8 mouse cellular contexts compared by ENCODE assay signal in the genomic region with DNA sequence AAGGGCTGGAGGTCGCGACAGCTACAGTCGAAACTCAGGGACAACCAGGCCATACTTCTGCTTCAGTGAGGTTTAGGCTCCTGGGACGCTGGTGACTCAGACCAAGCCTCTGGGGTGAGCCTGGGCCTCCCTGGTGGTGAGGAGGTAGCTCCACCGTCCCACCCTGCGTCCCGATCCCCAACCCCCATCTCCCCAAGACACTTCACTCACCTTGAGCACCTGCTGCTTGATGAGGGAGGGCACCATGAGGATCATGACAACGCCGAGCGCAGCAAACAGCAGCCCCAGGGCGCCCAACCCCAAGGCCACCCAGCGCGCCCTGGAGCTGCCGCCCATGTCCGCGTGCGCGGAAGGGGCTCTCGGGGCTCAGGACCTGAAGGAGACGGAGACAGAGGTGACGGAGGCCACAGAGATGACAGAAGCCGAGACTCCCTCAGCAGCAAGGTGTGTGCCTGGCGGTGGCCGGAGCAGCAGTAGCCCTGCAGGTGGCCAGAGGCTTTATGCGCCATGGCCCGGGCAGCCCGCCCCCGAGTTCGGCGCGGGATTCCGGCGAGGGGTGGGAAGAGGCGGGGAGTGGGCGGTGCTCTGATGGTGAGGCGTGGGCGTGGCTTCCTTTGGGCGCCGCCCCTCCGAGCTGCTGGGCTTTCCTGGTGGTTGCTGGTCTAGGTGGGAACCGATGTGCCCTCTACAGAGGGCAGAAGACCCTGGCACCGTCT. TPM values are rescaled to one million over a fixed set of nuclear protein-coding genes. Genes with fewer than 3 reads are reported as not detected.
DNase-seq lines count a peak whose midpoint lies in the region; ATAC-seq and TF ChIP-seq lines count a peak whose summit lies in the region.

A gene (minus strand): TSS at position 548 of the 716 bp plus-strand sequence.

- peak; percentile 84 for ATAC-seq in erythroblast, adult 5-6 weeks (replicated peaks; ENCODE audit: low FRiP score, poor library complexity, severe bottlenecking)
- ATAC-seq in kidney, embryonic 15.5 days (replicated peaks; ENCODE audit: low FRiP score) = peak; percentile 81
- ATAC-seq in limb, embryonic 15.5 days (ENCODE audit: insufficient number of reproducible peaks, low FRiP score, low TSS enrichment, low read depth) = peak; percentile 81
- ATAC-seq in midbrain, postnatal 0 days (ENCODE audit: low FRiP score) = peak; percentile 79

- no peak for TF ChIP-seq CTCF in bone marrow, adult 2 months (IDR thresholded peaks at IDR 0.05; ENCODE audit: control insufficient read depth, insufficient read depth, low read length)
- no peak; the same call in 1 of the 2 replicates for TF ChIP-seq CTCF in midbrain, postnatal 0 days (IDR thresholded peaks at IDR 0.05)

- peak; percentile 72; the same call in 1 of the 2 replicates for TF ChIP-seq POLR2A in bone marrow, adult 2 months (IDR thresholded peaks at IDR 0.05; ENCODE audit: borderline replicate concordance, control insufficient read depth, low read depth, low read length)

- peak within 1 kb of the TSS; percentile 66 for H3K9ac ChIP-seq in kidney, embryonic 15.5 days
- H3K9ac ChIP-seq in limb, embryonic 15.5 days = peak within 1 kb of the TSS; percentile 50
- H3K9ac ChIP-seq in midbrain, postnatal 0 days (replicated peaks; ENCODE audit: low read length, poor library complexity, severe bottlenecking) = peak within 1 kb of the TSS; percentile 83

- no peaks in the 10 kb centered on the region for H3K27me3 ChIP-seq in heart, embryonic 10.5 days (ENCODE audit: insufficient read depth, poor library complexity, severe bottlenecking)
- H3K27me3 ChIP-seq in kidney, embryonic 15.5 days = no peaks in the 10 kb centered on the region
- no peaks in the 10 kb centered on the region for H3K27me3 ChIP-seq in limb, embryonic 15.5 days
- no peaks in the 10 kb centered on the region for H3K27me3 ChIP-seq in midbrain, postnatal 0 days (ENCODE audit: insufficient read depth, low read length)

- peak within 1 kb of the TSS; percentile 93 for H3K4me3 ChIP-seq in bone marrow, adult 2 months (replicated peaks; ENCODE audit: control insufficient read depth, low read depth, low read length)
- H3K4me3 ChIP-seq in heart, embryonic 10.5 days = peak within 1 kb of the TSS; percentile 94
- H3K4me3 ChIP-seq in kidney, embryonic 15.5 days (replicated peaks) = peak within 1 kb of the TSS; percentile 75
- peak within 1 kb of the TSS; percentile 74 for H3K4me3 ChIP-seq in limb, embryonic 15.5 days
- H3K4me3 ChIP-seq in midbrain, postnatal 0 days (ENCODE audit: low read depth, low read length) = peak within 1 kb of the TSS; percentile 85

- H3K36me3 ChIP-seq in heart, embryonic 10.5 days = no peaks in the 10 kb centered on the region; the same call in 1 of the 2 replicates
- H3K36me3 ChIP-seq in kidney, embryonic 15.5 days = no peaks in the 10 kb centered on the region
- no peaks in the 10 kb centered on the region for H3K36me3 ChIP-seq in limb, embryonic 15.5 days
- H3K36me3 ChIP-seq in midbrain, postnatal 0 days (ENCODE audit: insufficient read depth, low read length) = no peaks in the 10 kb centered on the region

- H3K4me1 ChIP-seq in bone marrow, adult 2 months (ENCODE audit: control insufficient read depth, insufficient read depth, low read length) = peaks cover 8% of the 10 kb centered on the region; the same call in 1 of the 2 replicates
- H3K4me1 ChIP-seq in heart, embryonic 10.5 days = peaks cover 49% of the 10 kb centered on the region
- peaks cover 40% of the 10 kb centered on the region for H3K4me1 ChIP-seq in kidney, embryonic 15.5 days
- H3K4me1 ChIP-seq in limb, embryonic 15.5 days = peaks cover 23% of the 10 kb centered on the region
- H3K4me1 ChIP-seq in midbrain, postnatal 0 days (ENCODE audit: insufficient read depth, low read length) = peaks cover 12% of the 10 kb centered on the region; the same call in 1 of the 2 replicates

- WGBS in bone marrow, adult 2 months = under 1% methylated on average over 42 of the region's 42 CpGs
- WGBS in heart, embryonic 10.5 days = under 1% methylated on average over 42 of the region's 42 CpGs
- 0% methylated on average over 42 of the region's 42 CpGs for WGBS in kidney, embryonic 15.5 days
- WGBS in limb, embryonic 15.5 days = under 1% methylated on average over 42 of the region's 42 CpGs
- WGBS in midbrain, postnatal 0 days = 0% methylated on average over 40 of the region's 42 CpGs

- peak within 1 kb of the TSS; percentile 94 for H3K4me2 ChIP-seq in kidney, embryonic 15.5 days
- H3K4me2 ChIP-seq in limb, embryonic 15.5 days = peak within 1 kb of the TSS; percentile 94
- H3K4me2 ChIP-seq in midbrain, postnatal 0 days (ENCODE audit: low read depth, low read length, poor library complexity, severe bottlenecking) = peak within 1 kb of the TSS; percentile 91

- H3K9me3 ChIP-seq in heart, embryonic 10.5 days = no peaks in the 10 kb centered on the region
- no peaks in the 10 kb centered on the region for H3K9me3 ChIP-seq in kidney, embryonic 15.5 days (replicated peaks)
- no peaks in the 10 kb centered on the region for H3K9me3 ChIP-seq in limb, embryonic 15.5 days
- H3K9me3 ChIP-seq in midbrain, postnatal 0 days (ENCODE audit: low read length) = no peaks in the 10 kb centered on the region

- DNase-seq in A20 (ENCODE audit: low read depth, low spot score) = peak; percentile 91
- peak; percentile 95 for DNase-seq in heart, embryonic 10.5 days (ENCODE audit: low spot score)
- DNase-seq in midbrain, postnatal 0 days (ENCODE audit: low spot score) = peak; percentile 85
- DNase-seq in spleen, postnatal 10 days (ENCODE audit: low spot score in 2 of 2) = peak; percentile 94

- H3K27ac ChIP-seq in bone marrow, adult 2 months (ENCODE audit: control insufficient read depth, insufficient read depth, low read depth, low read length, poor library complexity) = peak within 1 kb of the TSS; percentile 57
- H3K27ac ChIP-seq in heart, embryonic 10.5 days = peak within 1 kb of the TSS; percentile 94
- peak within 1 kb of the TSS; percentile 52 for H3K27ac ChIP-seq in kidney, embryonic 15.5 days
- H3K27ac ChIP-seq in limb, embryonic 15.5 days = peak within 1 kb of the TSS; percentile 8; the same call in 1 of the 2 replicates
- H3K27ac ChIP-seq in midbrain, postnatal 0 days (ENCODE audit: low read depth, low read length) = peak within 1 kb of the TSS; percentile 62

RNA-seq across cellular contexts. Expression of the gene that starts here (rescaled TPM):
- 24.6 and 26.9 TPM in 2 replicates for polyA plus RNA-seq in bone marrow, adult 2 months (2011; ENCODE audit: insufficient read depth, insufficient read length, low replicate concordance, missing spikeins)
- 20.9 and 28.6 TPM in 2 replicates for total RNA-seq in erythroblast, adult 5-6 weeks (2015; ENCODE audit: low replicate concordance)
- 13.5 and 16.6 TPM in 2 replicates for total RNA-seq in erythroblast, adult 5-6 weeks (2017; ENCODE audit: low replicate concordance)
- 73.1 and 94.3 TPM in 2 replicates for polyA plus RNA-seq in heart, embryonic 10.5 days (2016; fragmentation: Nextera tagmentation; extraction: Ambion mirVana)
- 67.6 and 97.9 TPM in 2 replicates for polyA plus RNA-seq in kidney, embryonic 15.5 days (2015; fragmentation: Nextera tagmentation; extraction: Ambion mirVana)
- 57.2 and 65.1 TPM in 2 replicates for polyA plus RNA-seq in limb, embryonic 15.5 days (2015; fragmentation: Nextera tagmentation; extraction: Ambion mirVana)
- total RNA-seq in midbrain, postnatal 0 days (2014; rRNA removed) = 60.2 and 74.0 TPM in 2 replicates
- polyA plus RNA-seq in midbrain, postnatal 0 days (2015; fragmentation: Nextera tagmentation; extraction: Ambion mirVana) = 57.7 and 57.9 TPM in 2 replicates

Comparison
In these comparisons a context has a peak if more than half of its experiments do, and no peak if none do; other contexts are left out.
1. Peak in every context shown above with its lines: DNase-seq, ATAC-seq, H3K4me3 ChIP-seq and H3K27ac ChIP-seq.
2. H3K27ac ChIP-seq: peak in every context shown above with its lines; median percentile 94 in heart, embryonic 10.5 days; 62 in midbrain, postnatal 0 days; 57 in bone marrow, adult 2 months; 52 in kidney, embryonic 15.5 days; 8 in limb, embryonic 15.5 days.